Mouse (Mus musculus) midbrain, embryonic 14.5 days (tissue): ENCODE results near the gene Tekt1. TPM values are rescaled to one million over a fixed set of nuclear protein-coding genes. Genes with fewer than 3 reads are reported as not detected.

Source experiments
- ATAC-seq: fragments of 200-750 bp; cut with Nextera tagmentation; 2 replicates; pipeline ENCODE4 v1.8.0; 2017; ENCODE audit warnings: moderate number of reproducible peaks, moderate library complexity; ENCODE audit not compliant: low FRiP score, low TSS enrichment
- DNase-seq: peaks from one replicate; pipeline ENCODE4 v3.0.0-alpha.2; 2015
- H3K27ac ChIP-seq: fragments of 300-500 bp; sonication (generic); replicated peaks from 2 replicates; pipeline ENCODE4 v1.5.1; 2014; ENCODE audit warnings: mild to moderate bottlenecking, low read depth, low read length, moderate library complexity
- H3K27me3 ChIP-seq: fragments of 300-500 bp; sonication (generic); 2 replicates; pipeline ENCODE4 v1.6.1; 2014; ENCODE audit warnings: low read length, control low read depth, mixed read lengths; ENCODE audit not compliant: control insufficient read depth, insufficient read depth
- H3K36me3 ChIP-seq: fragments of 300-500 bp; sonication (generic); 2 replicates; pipeline ENCODE4 v1.6.1; 2014; ENCODE audit warnings: low read length, control low read depth; ENCODE audit not compliant: control insufficient read depth, insufficient read depth
- H3K4me1 ChIP-seq: fragments of 300-500 bp; sonication (generic); 2 replicates; pipeline ENCODE4 v1.6.1; 2014; ENCODE audit warnings: mild to moderate bottlenecking, antibody characterized with exemption, low read length, control low read depth; ENCODE audit not compliant: control insufficient read depth, insufficient read depth
- H3K4me2 ChIP-seq: fragments of 300-500 bp; sonication (generic); 2 replicates; pipeline ENCODE4 v1.6.1; 2014; ENCODE audit warnings: mild to moderate bottlenecking, low read length, moderate library complexity
- H3K4me3 ChIP-seq: fragments of 300-500 bp; sonication (generic); replicated peaks from 2 replicates; pipeline ENCODE4 v1.5.1; 2014; ENCODE audit warnings: low read depth, low read length
- H3K9ac ChIP-seq: fragments of 300-500 bp; sonication (generic); replicated peaks from 2 replicates; pipeline ENCODE4 v1.6.1; 2014; ENCODE audit warnings: mild to moderate bottlenecking, low read length, moderate library complexity
- H3K9me3 ChIP-seq: fragments of 300-500 bp; sonication (generic); 2 replicates; pipeline ENCODE4 v1.6.1; 2016; ENCODE audit warnings: low read length, control low read depth, mixed read lengths; ENCODE audit not compliant: control insufficient read depth
- WGBS: fragments of 180-500 bp; shearing (Covaris S2); extraction: QIAGEN DNeasy Blood & Tissue Kit; methylation state at CpG from one replicate; pipeline ENCODE4 v1.1.7; 2014; 5-methylcytosine and 5-hydroxymethylcytosine counted together
- polyA plus RNA-seq: library from polyadenylated mRNA; unstranded; fragments of >200 nt; fragmentation: Nextera tagmentation; extraction: Ambion mirVana; gene quantifications from 2 replicates; pipeline ENCODE4 v1.2.1, GENCODE M21; 2014

Gene Tekt1
- polyA plus RNA-seq, 1 experiment from 2014 or later, result 6.9 TPM

GRCm38 (mm10) chr11:72314151-72314895 lies 47.9 kb downstream of the Tekt1 start, which contains the start of gene Fbxo39:
Gene Fbxo39, plus strand, starts transcription at chr11:72314444.
- peak within 1 kb of the TSS; percentile 40; the same call in 1 of the 2 replicates for H3K9ac ChIP-seq
- ATAC-seq, result no peak
- no peaks in the 10 kb centered on the region for H3K9me3 ChIP-seq
- WGBS, result 11% methylated on average over 42 of the region's 42 CpGs
- H3K27me3 ChIP-seq, result peaks cover 13% of the 10 kb centered on the region; the same call in 1 of the 2 replicates
- no peak within 1 kb of the TSS for H3K27ac ChIP-seq
- no peaks in the 10 kb centered on the region for H3K36me3 ChIP-seq
- peak within 1 kb of the TSS; percentile 25 for H3K4me3 ChIP-seq
- no peaks in the 10 kb centered on the region for H3K4me1 ChIP-seq
- peak within 1 kb of the TSS; percentile 52 for H3K4me2 ChIP-seq
- peak; percentile 35 for DNase-seq

- DNase-seq, result no peak
- ATAC-seq, result no peak
- Histone ChIP-seq H3K4me2 (no peak overlapping the region), H3K36me3 (no peaks in the 10 kb centered on the region), H3K27ac (no peak overlapping the region), H3K4me1 (no peaks in the 10 kb centered on the region), H3K9me3 (no peaks in the 10 kb centered on the region), H3K9ac (no peak overlapping the region), H3K4me3 (no peak overlapping the region), H3K27me3 (peaks cover 13% of the 10 kb centered on the region; the same call in 1 of the 2 replicates)
- WGBS, result 88% methylated on average over 10 of the region's 10 CpGs
Observed at GRCm38 (mm10) chr11:72311355-72312001, 50.8 kb downstream of the Tekt1 start.

GRCm38 (mm10) chr11:72310491-72310890 lies 51.8 kb downstream of the Tekt1 start:
- no peak overlapping the region for H3K4me2 ChIP-seq
- no peak for ATAC-seq
- H3K4me1 ChIP-seq, result no peaks in the 10 kb centered on the region
- H3K9ac ChIP-seq, result no peak overlapping the region
- no peaks in the 10 kb centered on the region for H3K9me3 ChIP-seq
- 85% methylated on average over 4 of the region's 4 CpGs for WGBS
- no peak overlapping the region for H3K4me3 ChIP-seq
- no peak for DNase-seq
- H3K36me3 ChIP-seq, result no peaks in the 10 kb centered on the region
- no peak overlapping the region for H3K27ac ChIP-seq
- peaks cover 13% of the 10 kb centered on the region; the same call in 1 of the 2 replicates for H3K27me3 ChIP-seq

GRCm38 (mm10) chr11:72308982-72309381 lies 53.3 kb downstream of the Tekt1 start:
- WGBS, result 77% methylated on average over 2 of the region's 2 CpGs
- ATAC-seq (no peak), DNase-seq (no peak)
- H3K27me3 ChIP-seq, result peaks cover 5% of the 10 kb centered on the region; the same call in 1 of the 2 replicates
- no peak overlapping the region for H3K4me2 ChIP-seq
- H3K27ac ChIP-seq, result no peak overlapping the region
- H3K9ac ChIP-seq, result no peak overlapping the region
- no peaks in the 10 kb centered on the region for H3K4me1 ChIP-seq
- H3K36me3 ChIP-seq, result no peaks in the 10 kb centered on the region
- no peaks in the 10 kb centered on the region for H3K9me3 ChIP-seq
- no peak overlapping the region for H3K4me3 ChIP-seq

GRCm38 (mm10) chr11:72307461-72307860 lies 54.8 kb downstream of the Tekt1 start:
- no peaks in the 10 kb centered on the region for H3K4me1 ChIP-seq

GRCm38 (mm10) chr11:72302230-72302629 lies 60.0 kb downstream of the Tekt1 start:
- H3K4me1 ChIP-seq, result no peaks in the 10 kb centered on the region
- H3K27me3 ChIP-seq, result no peaks in the 10 kb centered on the region
- no peak overlapping the region for H3K4me3 ChIP-seq
- no peak overlapping the region for H3K9ac ChIP-seq
- H3K4me2 ChIP-seq, result no peak overlapping the region
- no peak for ATAC-seq
- no peaks in the 10 kb centered on the region for H3K9me3 ChIP-seq
- DNase-seq, result no peak
- no peak overlapping the region for H3K27ac ChIP-seq
- 76% methylated on average over 7 of the region's 7 CpGs for WGBS
- H3K36me3 ChIP-seq, result no peaks in the 10 kb centered on the region

More at GRCm38 (mm10) chr11:72307461-72307860, 54.8 kb downstream of the Tekt1 start:
- Histone ChIP-seq H3K4me3 (no peak overlapping the region), H3K36me3 (no peaks in the 10 kb centered on the region), H3K9ac (no peak overlapping the region), H3K4me2 (no peak overlapping the region), H3K27me3 (no peaks in the 10 kb centered on the region), H3K9me3 (no peaks in the 10 kb centered on the region), H3K27ac (no peak overlapping the region)
- ATAC-seq, result no peak
- 87% methylated on average over 5 of the region's 5 CpGs for WGBS
- no peak for DNase-seq

- no peak within 1 kb of the TSS for H3K27ac ChIP-seq
- no peak within 1 kb of the TSS for H3K4me2 ChIP-seq
- no peak for ATAC-seq
- peak; percentile 2 for DNase-seq
- H3K4me1 ChIP-seq, result no peaks in the 10 kb centered on the region
- no peak within 1 kb of the TSS for H3K9ac ChIP-seq
- WGBS, result 36% methylated on average over 6 of the region's 6 CpGs
- H3K27me3 ChIP-seq, result no peaks in the 10 kb centered on the region
- no peaks in the 10 kb centered on the region for H3K36me3 ChIP-seq
- no peak within 1 kb of the TSS for H3K4me3 ChIP-seq
- no peaks in the 10 kb centered on the region for H3K9me3 ChIP-seq
Observed at GRCm38 (mm10) chr11:72301334-72301733, 60.9 kb downstream of the Tekt1 start, which contains the start of gene Xaf1. Gene Xaf1, plus strand, starts transcription at chr11:72301629.
